Mouse (Mus musculus) embryonic fibroblast, embryonic 13.5 days (primary cell): ENCODE results near the gene Sppl3.

ENCODE experiments used
- CTCF ChIP-seq: IDR thresholded peaks from 2 replicates; pipeline ENCODE4 v1.5.1; 2011; ENCODE audit warnings: mild to moderate bottlenecking, control low read depth, low read length, moderate library complexity, borderline replicate concordance; ENCODE audit not compliant: insufficient read depth
- POLR2A ChIP-seq: IDR thresholded peaks from 2 replicates; pipeline ENCODE4 v1.6.1; 2011; ENCODE audit warnings: low read depth, mild to moderate bottlenecking, control low read depth, low read length, moderate library complexity

DNA sequence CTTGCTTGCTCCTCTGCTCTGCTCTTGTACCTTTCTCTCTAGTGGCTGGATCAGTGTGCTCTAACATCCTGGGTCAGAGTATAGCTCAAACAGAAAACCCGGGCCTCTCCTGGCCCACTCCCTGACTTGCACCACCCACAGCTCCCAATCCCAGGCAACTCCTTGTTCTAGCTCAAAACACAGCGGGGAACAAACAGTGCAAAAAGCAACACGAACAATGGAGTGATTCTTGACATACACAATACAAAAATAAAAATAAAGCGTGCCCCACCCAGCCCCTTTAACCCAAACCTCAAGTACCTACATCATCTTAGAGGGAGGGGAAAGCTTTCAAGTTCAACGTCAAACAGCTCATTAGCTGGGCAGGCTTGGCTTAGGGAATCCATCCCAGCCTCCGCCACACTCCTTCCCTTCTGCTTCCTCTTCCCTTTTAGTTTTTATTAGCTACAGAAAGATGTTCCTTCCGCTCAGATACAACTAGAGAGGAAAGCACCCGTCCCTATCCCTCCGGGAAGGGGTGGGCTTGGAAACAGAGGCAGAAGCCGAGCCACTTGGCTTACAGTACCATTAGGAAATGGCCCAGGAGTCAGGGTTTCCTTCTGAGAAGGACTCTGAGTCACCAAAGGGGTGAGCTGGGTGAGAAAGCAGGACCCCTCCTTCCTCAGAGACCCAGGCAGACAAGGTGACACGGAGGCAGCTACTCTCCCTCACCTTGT, 134.5 kb downstream of the Sppl3 start:
- no peak for TF ChIP-seq POLR2A
- no peak for TF ChIP-seq CTCF
